Comparison of ENCODE assay signal across 10 mouse cellular contexts in the genomic region with DNA sequence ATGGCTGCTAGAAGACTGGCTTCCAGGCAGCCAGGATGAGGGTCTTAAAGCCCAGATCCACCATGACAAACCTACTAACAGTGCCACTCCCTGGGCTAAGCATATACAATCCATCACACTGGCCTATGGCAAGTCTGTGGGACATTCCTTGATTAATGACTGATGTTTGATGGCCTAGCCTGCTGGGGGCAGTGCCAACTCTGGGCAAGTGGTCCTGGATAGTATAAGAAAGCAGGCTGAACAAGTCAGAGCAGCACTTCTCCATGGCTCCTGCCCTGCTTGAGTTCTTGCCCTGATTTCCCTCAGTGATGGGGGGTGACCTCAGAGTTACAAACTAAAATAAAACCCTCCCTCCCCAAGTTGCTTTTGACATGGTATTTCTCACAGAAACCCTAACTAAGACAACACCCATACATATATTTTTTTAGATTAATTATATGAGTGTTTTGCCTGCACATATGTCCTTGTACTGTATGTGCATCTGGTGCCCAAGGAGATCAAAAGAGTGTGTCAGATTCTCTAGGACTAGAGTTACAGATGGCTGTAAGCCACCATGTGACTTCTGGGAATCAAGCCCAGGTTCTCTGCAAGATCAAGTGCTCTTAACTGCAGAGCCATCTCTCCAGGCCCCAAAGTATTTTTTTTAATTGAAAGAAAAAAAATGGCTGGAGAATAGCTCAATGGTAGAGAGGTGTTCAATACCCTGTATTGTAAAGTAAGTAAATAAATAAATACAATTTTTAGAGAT. TPM values are rescaled to one million over a fixed set of nuclear protein-coding genes. Genes with fewer than 3 reads are reported as not detected.
DNase-seq lines count a peak whose midpoint lies in the region; ATAC-seq and TF ChIP-seq lines count a peak whose summit lies in the region.
"Had no signal": no experiment of that assay in that cellular context is flagged by ENCODE, and none has a peak within 500 bp of the region (broad histone marks: within the 10 kb centered on the region; RNA-seq: fewer than 3 reads in every experiment).

No protein-coding gene starts in this region.

- DNase-seq in kidney, adult 2 months = peak; percentile 64
- DNase-seq in kidney, adult 18-20 months = no peak
- DNase-seq in MN1 (ENCODE audit: low spot score) (peak; percentile 87), liver (no peak)
- peak; percentile 91 for DNase-seq in brain, embryonic 14.5 days (ENCODE audit: low read depth)
- DNase-seq in thymus, postnatal 10 days (ENCODE audit: low spot score in 2 of 2) = no peak
- DNase-seq: thymus, postnatal 25 days had no signal

- H3K4me2 ChIP-seq in heart, embryonic 13.5 days = no peak overlapping the region
- no peak overlapping the region for H3K4me2 ChIP-seq in liver, embryonic 12.5 days

- no peak for ATAC-seq in heart, embryonic 13.5 days (ENCODE audit: extremely low read depth, insufficient number of reproducible peaks, low FRiP score, low TSS enrichment)
- no peak for ATAC-seq in liver, embryonic 12.5 days
- ATAC-seq: intestine, embryonic 16.5 days had no signal

- no peak overlapping the region for H3K4me3 ChIP-seq in kidney, adult 2 months (ENCODE audit: insufficient read depth, low read depth, low read length)
- no peak overlapping the region for H3K4me3 ChIP-seq in heart, embryonic 13.5 days
- no peak overlapping the region for H3K4me3 ChIP-seq in liver, embryonic 12.5 days

- TF ChIP-seq CTCF in kidney, adult 2 months (conservative IDR thresholded peaks at IDR 0.05; ENCODE audit: insufficient read depth, insufficient read length, low read depth, low read length) = no peak
- no peak for TF ChIP-seq CTCF in brain, embryonic 14.5 days (IDR thresholded peaks at IDR 0.05; ENCODE audit: borderline replicate concordance, extremely low read depth, insufficient read depth, insufficient read length)

- H3K4me1 ChIP-seq in kidney, adult 2 months (ENCODE audit: control insufficient read depth, insufficient read depth, low read length) = peaks cover 9% of the 10 kb centered on the region; the same call in 1 of the 2 replicates
- peaks cover 27% of the 10 kb centered on the region for H3K4me1 ChIP-seq in heart, embryonic 13.5 days
- peaks cover 7% of the 10 kb centered on the region; the same call in 1 of the 2 replicates for H3K4me1 ChIP-seq in liver, embryonic 12.5 days

- H3K9me3 ChIP-seq in heart, embryonic 13.5 days = no peaks in the 10 kb centered on the region
- no peaks in the 10 kb centered on the region for H3K9me3 ChIP-seq in liver, embryonic 12.5 days (replicated peaks)

- no peak overlapping the region for H3K27ac ChIP-seq in kidney, adult 2 months (ENCODE audit: insufficient read depth, low read depth, low read length)
- peak overlapping the region; percentile 48 for H3K27ac ChIP-seq in heart, embryonic 13.5 days (replicated peaks)
- H3K27ac ChIP-seq in liver, embryonic 12.5 days = no peak overlapping the region

- TF ChIP-seq POLR2A in kidney, adult 2 months (IDR thresholded peaks at IDR 0.05; ENCODE audit: low read depth, low read length) = no peak
- TF ChIP-seq POLR2A in brain, embryonic 14.5 days (IDR thresholded peaks at IDR 0.05; ENCODE audit: borderline replicate concordance, extremely low read depth, insufficient read depth, insufficient read length, poor library complexity, severe bottlenecking) = no peak

- no peak overlapping the region for H3K9ac ChIP-seq in heart, embryonic 13.5 days
- H3K9ac ChIP-seq in liver, embryonic 12.5 days = no peak overlapping the region

- H3K27me3 ChIP-seq in kidney, adult 2 months (replicated peaks; ENCODE audit: control insufficient read depth, insufficient read depth, low read length) = no peaks in the 10 kb centered on the region
- no peaks in the 10 kb centered on the region for H3K27me3 ChIP-seq in heart, embryonic 13.5 days (replicated peaks)
- no peaks in the 10 kb centered on the region for H3K27me3 ChIP-seq in liver, embryonic 12.5 days (replicated peaks)

- H3K36me3 ChIP-seq in kidney, adult 2 months (ENCODE audit: control insufficient read depth, insufficient read depth, low read length) = no peaks in the 10 kb centered on the region
- H3K36me3 ChIP-seq in heart, embryonic 13.5 days = peaks cover 6% of the 10 kb centered on the region; the same call in 1 of the 2 replicates
- H3K36me3 ChIP-seq in liver, embryonic 12.5 days = no peaks in the 10 kb centered on the region

RNA-seq across cellular contexts. Expression of gene Rnf185, which starts 10.3 kb away (rescaled TPM):
- polyA plus RNA-seq in kidney, adult 2 months (2012; rRNA removed) = 48.9 and 49.4 TPM in 2 replicates
- 46.9 and 47.0 TPM in 2 replicates for polyA plus RNA-seq in brain, embryonic 14.5 days (2012; rRNA removed)
- 24.7 and 25.6 TPM in 2 replicates for polyA plus RNA-seq in heart, embryonic 13.5 days (2015; fragmentation: Nextera tagmentation; extraction: Ambion mirVana)
- polyA plus RNA-seq in liver, embryonic 12.5 days (2016; fragmentation: Nextera tagmentation; extraction: Ambion mirVana) = 9.4 and 9.6 TPM in 2 replicates

RNA-seq across cellular contexts. Expression of gene Limk2, which starts 32.9 kb away (rescaled TPM):
- 41.3 and 48.7 TPM in 2 replicates for polyA plus RNA-seq in kidney, adult 2 months (2012; rRNA removed)
- polyA plus RNA-seq in brain, embryonic 14.5 days (2012; rRNA removed) = 131 and 211 TPM in 2 replicates
- polyA plus RNA-seq in heart, embryonic 13.5 days (2015; fragmentation: Nextera tagmentation; extraction: Ambion mirVana) = 50.4 and 58.3 TPM in 2 replicates
- polyA plus RNA-seq in liver, embryonic 12.5 days (2016; fragmentation: Nextera tagmentation; extraction: Ambion mirVana) = 15.0 and 16.1 TPM in 2 replicates

RNA-seq across cellular contexts. Expression of gene Pla2g3, which starts 46.2 kb away (rescaled TPM):
- 0.19 and 0.27 TPM in 2 replicates for polyA plus RNA-seq in kidney, adult 2 months (2012; rRNA removed)
- 1.2 and 1.3 TPM in 2 replicates for polyA plus RNA-seq in brain, embryonic 14.5 days (2012; rRNA removed)
- 0.11 and 0.16 TPM in 2 replicates for polyA plus RNA-seq in heart, embryonic 13.5 days (2015; fragmentation: Nextera tagmentation; extraction: Ambion mirVana)
- polyA plus RNA-seq in liver, embryonic 12.5 days (2016; fragmentation: Nextera tagmentation; extraction: Ambion mirVana) = 0.06 and 0.24 TPM in 2 replicates

Comparison
In these comparisons a context has a peak if more than half of its experiments do, and no peak if none do; other contexts are left out.
1. DNase-seq: peak in kidney, adult 2 months (single experiment), MN1 (single experiment) and brain, embryonic 14.5 days (single experiment); none in kidney, adult 18-20 months (single experiment), thymus, postnatal 10 days (0 of 2) and liver (single experiment).